Mouse (Mus musculus) megakaryocyte, embryonic 14.5 days (primary cell): ENCODE measurements at regions not wholly inside any gene's neighbourhood (a gene's known extent, or its start where the extent isn't known, plus 50 kb on each side); places are given as distances from the start of the nearest gene placed in this dataset.

Experiments
- FLI1 ChIP-seq: IDR thresholded peaks from 2 replicates; pipeline ENCODE4 v1.6.1; 2012; ENCODE audit warnings: low read length, inconsistent platforms, mixed read lengths
- GATA1 ChIP-seq: IDR thresholded peaks from 3 replicates; pipeline ENCODE4 v1.6.1; 2012; ENCODE audit warnings: mixed read lengths, low read length, inconsistent platforms, borderline replicate concordance

- no peak for TF ChIP-seq GATA1
- TF ChIP-seq FLI1 = no peak
Observed at GRCm38 (mm10) chr11:112953491-112953890, 171.5 kb downstream of the Sox9 start.
